Mouse (Mus musculus): ENCODE data around the gene Tnfrsf25. TPM values are rescaled to one million over a fixed set of nuclear protein-coding genes. Genes with fewer than 3 reads are reported as not detected.

The Tnfrsf25 gene
- polyA plus RNA-seq, 1 experiment from 2014 or later = 0.80 TPM

- Histone ChIP-seq H3K4me1 (peaks cover 29% of the 10 kb centered on the region), H3K27me3 (replicated peaks) (peaks cover 95% of the 10 kb centered on the region), H3K9me3 (no peaks in the 10 kb centered on the region), H3K9ac (peak overlapping the region; percentile 69), H3K4me3 (peak overlapping the region; percentile 57), H3K4me2 (peak overlapping the region; percentile 82), H3K27ac (replicated peaks) (no peak overlapping the region), H3K36me3 (no peaks in the 10 kb centered on the region)
- ATAC-seq (ENCODE audit: extremely low read depth, insufficient number of reproducible peaks, low FRiP score, low TSS enrichment) = no peak
- WGBS = 18% methylated on average over 7 of the region's 7 CpGs
Observed at GRCm38 (mm10) chr4:152151451-152151965, 35.8 kb downstream of the Tnfrsf25 start.

GRCm38 (mm10) chr4:152151966-152152544 lies 36.3 kb downstream of the Tnfrsf25 start, which contains the start of gene Espn:
Gene Espn, minus strand, starts transcription at chr4:152152371.
- no peaks in the 10 kb centered on the region for H3K9me3 ChIP-seq
- H3K27me3 ChIP-seq (replicated peaks) = peaks cover 95% of the 10 kb centered on the region
- peak within 1 kb of the TSS; percentile 82 for H3K4me2 ChIP-seq
- H3K9ac ChIP-seq = peak within 1 kb of the TSS; percentile 69
- peak within 1 kb of the TSS; percentile 57 for H3K4me3 ChIP-seq
- H3K4me1 ChIP-seq = peaks cover 29% of the 10 kb centered on the region
- no peaks in the 10 kb centered on the region for H3K36me3 ChIP-seq
- WGBS = under 1% methylated on average over 57 of the region's 57 CpGs
- no peak; the same call in 1 of the 2 replicates for ATAC-seq (ENCODE audit: extremely low read depth, insufficient number of reproducible peaks, low FRiP score, low TSS enrichment)
- no peak within 1 kb of the TSS for H3K27ac ChIP-seq (replicated peaks)

- peak overlapping the region; percentile 61 for H3K9ac ChIP-seq
- peaks cover 39% of the 10 kb centered on the region for H3K4me1 ChIP-seq
- H3K27me3 ChIP-seq (replicated peaks) = peaks cover 96% of the 10 kb centered on the region
- no peak for ATAC-seq (ENCODE audit: extremely low read depth, insufficient number of reproducible peaks, low FRiP score, low TSS enrichment)
- H3K4me2 ChIP-seq = peak overlapping the region; percentile 63
- H3K9me3 ChIP-seq = no peaks in the 10 kb centered on the region
- H3K27ac ChIP-seq (replicated peaks) = no peak overlapping the region
- 3% methylated on average over 23 of the region's 23 CpGs for WGBS
- H3K36me3 ChIP-seq = no peaks in the 10 kb centered on the region
- H3K4me3 ChIP-seq = peak overlapping the region; percentile 43
Observed at GRCm38 (mm10) chr4:152153771-152154177, 38.0 kb downstream of the Tnfrsf25 start.

GRCm38 (mm10) chr4:152155019-152155418 lies 39.3 kb downstream of the Tnfrsf25 start:
- no peak overlapping the region for H3K4me2 ChIP-seq
- H3K36me3 ChIP-seq = no peaks in the 10 kb centered on the region
- no peaks in the 10 kb centered on the region for H3K9me3 ChIP-seq
- no peak overlapping the region for H3K4me3 ChIP-seq
- H3K27me3 ChIP-seq (replicated peaks) = peaks cover 96% of the 10 kb centered on the region
- H3K4me1 ChIP-seq = peaks cover 47% of the 10 kb centered on the region
- H3K9ac ChIP-seq = no peak overlapping the region
- ATAC-seq (ENCODE audit: extremely low read depth, insufficient number of reproducible peaks, low FRiP score, low TSS enrichment) = no peak
- no peak overlapping the region for H3K27ac ChIP-seq (replicated peaks)
- WGBS = 55% methylated on average over 4 of the region's 4 CpGs

GRCm38 (mm10) chr4:152157779-152158584 lies 42.2 kb downstream of the Tnfrsf25 start:
- H3K4me2 ChIP-seq = peak overlapping the region; percentile 66
- H3K4me3 ChIP-seq = peak overlapping the region; percentile 43
- H3K9me3 ChIP-seq = no peaks in the 10 kb centered on the region
- ATAC-seq (ENCODE audit: extremely low read depth, insufficient number of reproducible peaks, low FRiP score, low TSS enrichment) = no peak
- peaks cover 28% of the 10 kb centered on the region for H3K4me1 ChIP-seq
- peak overlapping the region; percentile 50 for H3K9ac ChIP-seq
- H3K36me3 ChIP-seq = no peaks in the 10 kb centered on the region
- WGBS = 14% methylated on average over 21 of the region's 21 CpGs
- no peak overlapping the region for H3K27ac ChIP-seq (replicated peaks)
- H3K27me3 ChIP-seq (replicated peaks) = peaks cover 96% of the 10 kb centered on the region

GRCm38 (mm10) chr4:152158585-152159284 lies 43.0 kb downstream of the Tnfrsf25 start, which contains the start of gene Hes2:
Gene Hes2, plus strand, starts transcription at chr4:152158867.
- Histone ChIP-seq H3K36me3 (no peaks in the 10 kb centered on the region), H3K27ac (replicated peaks) (no peak within 1 kb of the TSS), H3K4me1 (peaks cover 22% of the 10 kb centered on the region), H3K9ac (peak within 1 kb of the TSS; percentile 50), H3K4me3 (peak within 1 kb of the TSS; percentile 43), H3K27me3 (replicated peaks) (peaks cover 92% of the 10 kb centered on the region), H3K4me2 (peak within 1 kb of the TSS; percentile 66), H3K9me3 (no peaks in the 10 kb centered on the region)
- 3% methylated on average over 35 of the region's 35 CpGs for WGBS
- no peak for ATAC-seq (ENCODE audit: extremely low read depth, insufficient number of reproducible peaks, low FRiP score, low TSS enrichment)

- peaks cover 93% of the 10 kb centered on the region for H3K27me3 ChIP-seq (replicated peaks)
- no peak overlapping the region for H3K27ac ChIP-seq (replicated peaks)
- peaks cover 18% of the 10 kb centered on the region for H3K4me1 ChIP-seq
- H3K4me3 ChIP-seq = peak overlapping the region; percentile 43
- ATAC-seq (ENCODE audit: extremely low read depth, insufficient number of reproducible peaks, low FRiP score, low TSS enrichment) = no peak
- no peak overlapping the region for H3K9ac ChIP-seq
- peak overlapping the region; percentile 66 for H3K4me2 ChIP-seq
- H3K9me3 ChIP-seq = no peaks in the 10 kb centered on the region
- H3K36me3 ChIP-seq = no peaks in the 10 kb centered on the region
- 3% methylated on average over 19 of the region's 19 CpGs for WGBS
Observed at GRCm38 (mm10) chr4:152159285-152159678, 43.5 kb downstream of the Tnfrsf25 start.

GRCm38 (mm10) chr4:152160748-152161147 lies 45.0 kb downstream of the Tnfrsf25 start:
- Histone ChIP-seq H3K4me1 (peaks cover 18% of the 10 kb centered on the region), H3K9ac (no peak overlapping the region), H3K4me2 (no peak overlapping the region), H3K4me3 (no peak overlapping the region), H3K36me3 (no peaks in the 10 kb centered on the region), H3K27me3 (replicated peaks) (peaks cover 83% of the 10 kb centered on the region), H3K9me3 (no peaks in the 10 kb centered on the region), H3K27ac (replicated peaks) (no peak overlapping the region)
- WGBS = 40% methylated on average over 4 of the region's 4 CpGs
- no peak for ATAC-seq (ENCODE audit: extremely low read depth, insufficient number of reproducible peaks, low FRiP score, low TSS enrichment)

GRCm38 (mm10) chr4:152161601-152162000 lies 45.9 kb downstream of the Tnfrsf25 start:
- Histone ChIP-seq H3K36me3 (no peaks in the 10 kb centered on the region), H3K27ac (replicated peaks) (no peak overlapping the region), H3K4me1 (peaks cover 18% of the 10 kb centered on the region), H3K27me3 (replicated peaks) (peaks cover 83% of the 10 kb centered on the region), H3K4me3 (no peak overlapping the region), H3K9ac (no peak overlapping the region), H3K9me3 (no peaks in the 10 kb centered on the region), H3K4me2 (no peak overlapping the region)
- ATAC-seq (ENCODE audit: extremely low read depth, insufficient number of reproducible peaks, low FRiP score, low TSS enrichment) = no peak
- WGBS = 71% methylated on average over 6 of the region's 6 CpGs

- Histone ChIP-seq H3K4me1 (peaks cover 18% of the 10 kb centered on the region), H3K27me3 (replicated peaks) (peaks cover 79% of the 10 kb centered on the region), H3K9ac (no peak overlapping the region), H3K4me2 (no peak overlapping the region), H3K27ac (replicated peaks) (no peak overlapping the region), H3K4me3 (no peak overlapping the region), H3K36me3 (no peaks in the 10 kb centered on the region), H3K9me3 (no peaks in the 10 kb centered on the region)
- no peak for ATAC-seq (ENCODE audit: extremely low read depth, insufficient number of reproducible peaks, low FRiP score, low TSS enrichment)
- WGBS = 76% methylated on average over 2 of the region's 2 CpGs
Observed at GRCm38 (mm10) chr4:152162748-152163147, 47.0 kb downstream of the Tnfrsf25 start.

All from heart, embryonic 13.5 days (tissue).